Mouse (Mus musculus) embryonic facial prominence, embryonic 14.5 days (tissue): ENCODE results near the gene Eva1c. TPM values are rescaled to one million over a fixed set of nuclear protein-coding genes. Genes with fewer than 3 reads are reported as not detected.

ENCODE experiments used
- ATAC-seq: fragments of 200-750 bp; cut with Nextera tagmentation; 2 replicates; pipeline ENCODE4 v1.8.0; 2017; ENCODE audit warnings: low read depth, moderate number of reproducible peaks, moderate TSS enrichment
- DNase-seq: peaks from one replicate; pipeline ENCODE4 v3.0.0-alpha.2; 2015; ENCODE audit warnings: low spot score
- H3K27ac ChIP-seq: fragments of 300-500 bp; sonication (generic); replicated peaks from 2 replicates; pipeline ENCODE4 v1.5.1; 2014; ENCODE audit warnings: low read depth, mild to moderate bottlenecking, low read length, moderate library complexity
- H3K27me3 ChIP-seq: fragments of 300-500 bp; sonication (generic); replicated peaks from 2 replicates; pipeline ENCODE4 v1.6.1; 2014; ENCODE audit warnings: low read length; ENCODE audit not compliant: control insufficient read depth, insufficient read depth
- H3K36me3 ChIP-seq: fragments of 300-500 bp; sonication (generic); 2 replicates; pipeline ENCODE4 v1.6.1; 2014; ENCODE audit warnings: low read length, mixed read lengths; ENCODE audit not compliant: control insufficient read depth, insufficient read depth
- H3K4me1 ChIP-seq: fragments of 300-500 bp; sonication (generic); 2 replicates; pipeline ENCODE4 v1.6.1; 2014; ENCODE audit warnings: antibody characterized with exemption, low read length; ENCODE audit not compliant: control insufficient read depth, insufficient read depth
- H3K4me2 ChIP-seq: fragments of 300-500 bp; sonication (generic); 2 replicates; pipeline ENCODE4 v1.6.1; 2014; ENCODE audit warnings: low read depth, mild to moderate bottlenecking, low read length, moderate library complexity, mixed read lengths
- H3K4me3 ChIP-seq: fragments of 300-500 bp; sonication (generic); 2 replicates; pipeline ENCODE4 v1.5.1; 2014; ENCODE audit warnings: low read depth, mild to moderate bottlenecking, low read length
- H3K9ac ChIP-seq: fragments of 300-500 bp; sonication (generic); 2 replicates; pipeline ENCODE4 v1.6.1; 2014; ENCODE audit warnings: low read depth, mild to moderate bottlenecking, low read length, moderate library complexity, mixed read lengths
- H3K9me3 ChIP-seq: fragments of 300-500 bp; sonication (generic); 2 replicates; pipeline ENCODE4 v1.6.1; 2016; ENCODE audit warnings: low read length; ENCODE audit not compliant: control insufficient read depth
- WGBS: fragments of 180-500 bp; shearing (Covaris S2); extraction: QIAGEN DNeasy Blood & Tissue Kit; methylation state at CpG from one replicate; pipeline ENCODE4 v1.1.7; 2014; 5-methylcytosine and 5-hydroxymethylcytosine counted together
- microRNA-seq: library from miRNA; unstranded; fragments of <30 nt; microRNA quantifications from one replicate; pipeline ENCODE4, GENCODE M21; 2016; ENCODE audit warnings: borderline number of aligned reads
- polyA plus RNA-seq: library from polyadenylated mRNA; unstranded; fragments of >200 nt; fragmentation: Nextera tagmentation; extraction: Ambion mirVana; gene quantifications from 2 replicates; pipeline ENCODE4 v1.2.1, GENCODE M21; 2014

Eva1c gene
- polyA plus RNA-seq, 1 experiment from 2014 or later, result 4.5 TPM

DNA sequence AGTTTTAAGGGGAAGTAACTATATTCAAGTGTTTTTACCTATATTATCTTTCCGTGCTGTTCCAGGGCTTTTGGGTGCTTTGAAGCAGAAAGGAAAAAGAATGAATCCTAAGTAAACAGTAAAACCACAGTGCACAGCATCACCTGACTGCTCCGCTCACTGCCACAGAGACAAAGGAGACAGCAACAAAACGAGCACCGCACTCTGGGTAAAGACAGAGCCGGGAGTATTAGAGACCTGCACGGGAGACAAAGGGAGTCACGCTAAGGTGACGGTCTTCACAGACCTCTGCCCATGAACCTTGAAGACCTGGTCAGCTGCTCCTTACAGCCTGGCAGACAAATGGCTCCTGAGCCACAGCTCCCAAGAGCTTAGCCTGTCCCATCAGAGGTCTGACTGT, 120.5 kb downstream of the Eva1c start:
- H3K4me1 ChIP-seq, result no peaks in the 10 kb centered on the region
- H3K4me2 ChIP-seq, result no peak overlapping the region
- H3K9ac ChIP-seq, result no peak overlapping the region
- WGBS, result 86% methylated on average over 8 of the region's 8 CpGs
- H3K27me3 ChIP-seq, result no peaks in the 10 kb centered on the region
- no peak overlapping the region for H3K4me3 ChIP-seq
- no peak overlapping the region for H3K27ac ChIP-seq
- H3K9me3 ChIP-seq, result no peaks in the 10 kb centered on the region
- ATAC-seq, result no peak
- DNase-seq, result no peak
- peaks cover 33% of the 10 kb centered on the region for H3K36me3 ChIP-seq

- DNase-seq, result no peak
- no peak for ATAC-seq
- Histone ChIP-seq H3K9me3 (no peaks in the 10 kb centered on the region), H3K4me2 (no peak overlapping the region), H3K27ac (no peak overlapping the region), H3K9ac (no peak overlapping the region), H3K4me3 (no peak overlapping the region), H3K36me3 (peaks cover 22% of the 10 kb centered on the region), H3K27me3 (no peaks in the 10 kb centered on the region), H3K4me1 (no peaks in the 10 kb centered on the region)
- WGBS, result 55% methylated on average over 17 of the region's 17 CpGs
These were observed 123.9 kb downstream of the Eva1c start for GRCm38 (mm10) chr16:90950354-90950963.

DNA sequence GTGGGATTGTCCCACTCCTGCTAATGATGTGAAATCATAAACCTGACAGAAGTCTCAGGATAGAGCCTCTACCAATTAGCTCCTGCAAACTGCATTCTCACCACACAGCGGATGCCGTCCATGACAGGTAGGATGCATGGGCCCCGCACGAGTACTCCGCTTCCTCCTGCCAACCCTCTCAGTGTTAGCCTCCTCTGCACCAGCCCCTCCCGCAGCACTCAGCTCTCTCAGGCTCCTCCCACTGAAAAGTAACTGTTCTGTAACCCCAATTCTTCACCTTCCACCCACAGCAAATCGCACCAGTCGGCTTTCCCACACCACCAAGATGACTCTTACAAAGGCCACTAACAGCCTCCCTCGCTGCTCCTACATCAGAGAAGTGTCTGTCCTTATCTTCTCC, 126.6 kb downstream of the Eva1c start:
- no peak for DNase-seq
- Histone ChIP-seq H3K4me3 (no peak overlapping the region), H3K36me3 (peaks cover 22% of the 10 kb centered on the region), H3K9ac (no peak overlapping the region), H3K4me2 (no peak overlapping the region), H3K9me3 (no peaks in the 10 kb centered on the region), H3K4me1 (no peaks in the 10 kb centered on the region), H3K27ac (no peak overlapping the region), H3K27me3 (no peaks in the 10 kb centered on the region)
- no peak for ATAC-seq
- 88% methylated on average over 9 of the region's 9 CpGs for WGBS

GRCm38 (mm10) chr16:90953770-90954169, 127.3 kb downstream of the Eva1c start:
- no peaks in the 10 kb centered on the region for H3K9me3 ChIP-seq
- peaks cover 22% of the 10 kb centered on the region for H3K36me3 ChIP-seq
- DNase-seq, result no peak
- 90% methylated on average over 6 of the region's 6 CpGs for WGBS
- no peaks in the 10 kb centered on the region for H3K27me3 ChIP-seq
- H3K4me3 ChIP-seq, result no peak overlapping the region
- no peak for ATAC-seq
- no peak overlapping the region for H3K4me2 ChIP-seq
- no peak overlapping the region for H3K27ac ChIP-seq
- H3K4me1 ChIP-seq, result no peaks in the 10 kb centered on the region
- H3K9ac ChIP-seq, result no peak overlapping the region

Small RNA genes lying within 50 kb of the gene (microRNA-seq; reads per million reads assigned to microRNA genes)
- gene Gm22933, result not detected

Other genes starting within 250 kb of the Eva1c start
- gene Mis18a, start 99.3 kb upstream of the Eva1c start, polyA plus RNA-seq, result 50.1 and 50.9 TPM in 2 replicates
- 0.97 and 3.8 TPM in 2 replicates for gene Mrap, start 88.5 kb upstream of the Eva1c start, polyA plus RNA-seq
- gene Urb1, start 16.3 kb upstream of the Eva1c start, polyA plus RNA-seq, result 11.6 and 12.6 TPM in 2 replicates
- gene Cfap298, start 108.4 kb downstream of the Eva1c start, polyA plus RNA-seq, result 34.5 and 37.8 TPM in 2 replicates
- gene Synj1, start 184.6 kb downstream of the Eva1c start, polyA plus RNA-seq, result 15.6 and 15.8 TPM in 2 replicates
- gene Paxbp1, start 217.8 kb downstream of the Eva1c start, polyA plus RNA-seq, result 51.8 and 58.2 TPM in 2 replicates